Mouse (Mus musculus) embryonic fibroblast, embryonic 13.5 days (primary cell): ENCODE measurements around the gene Pnkd. TPM values are rescaled to one million over a fixed set of nuclear protein-coding genes. Genes with fewer than 3 reads are reported as not detected.

Experiments used
- H3K27ac ChIP-seq: 2 replicates; pipeline ENCODE4 v1.5.1; 2012; ENCODE audit warnings: low read length, control low read depth, inconsistent platforms; ENCODE audit not compliant: insufficient read depth
- H3K4me1 ChIP-seq: 2 replicates; pipeline ENCODE4 v1.6.1; 2011; ENCODE audit warnings: low read length; ENCODE audit not compliant: control insufficient read depth, insufficient read depth
- H3K4me3 ChIP-seq: 2 replicates; pipeline ENCODE4 v1.5.1; 2011; ENCODE audit warnings: mild to moderate bottlenecking, control low read depth, low read length; ENCODE audit not compliant: insufficient read depth
- CTCF ChIP-seq: IDR thresholded peaks from 2 replicates; pipeline ENCODE4 v1.5.1; 2011; ENCODE audit warnings: mild to moderate bottlenecking, control low read depth, low read length, moderate library complexity, borderline replicate concordance; ENCODE audit not compliant: insufficient read depth
- POLR2A ChIP-seq: IDR thresholded peaks from 2 replicates; pipeline ENCODE4 v1.6.1; 2011; ENCODE audit warnings: low read depth, mild to moderate bottlenecking, control low read depth, low read length, moderate library complexity
- polyA plus RNA-seq: library from polyadenylated mRNA; stranded (reverse); fragments of >200 nt; gene quantifications from 2 replicates; pipeline ENCODE4 v1.2.4, GENCODE M21; 2011; ENCODE audit warnings: low read depth; ENCODE audit not compliant: missing spikeins, insufficient read length

Pnkd gene
- polyA plus RNA-seq, 1 experiment = 21.5 TPM

- Histone ChIP-seq H3K4me3 (no peak overlapping the region), H3K4me1 (peaks cover 3% of the 10 kb centered on the region; the same call in 1 of the 2 replicates), H3K27ac (no peak overlapping the region)
- TF ChIP-seq POLR2A (no peak), CTCF (no peak)
Observed at GRCm38 (mm10) chr1:74277883-74278537, 6.7 kb upstream of the Pnkd start.

GRCm38 (mm10) chr1:74278538-74278937 lies 6.2 kb upstream of the Pnkd start, which contains the start of gene Gpbar1:
TSS of gene Gpbar1 (plus strand) at chr1:74278550.
- H3K4me1 ChIP-seq = peaks cover 4% of the 10 kb centered on the region; the same call in 1 of the 2 replicates
- no peak within 1 kb of the TSS for H3K4me3 ChIP-seq
- TF ChIP-seq POLR2A (no peak), CTCF (no peak)
- no peak within 1 kb of the TSS for H3K27ac ChIP-seq

GRCm38 (mm10) chr1:74278988-74279387 lies 5.7 kb upstream of the Pnkd start:
- H3K27ac ChIP-seq = no peak overlapping the region
- TF ChIP-seq POLR2A (no peak), CTCF (no peak)
- H3K4me3 ChIP-seq = no peak overlapping the region
- peaks cover 4% of the 10 kb centered on the region; the same call in 1 of the 2 replicates for H3K4me1 ChIP-seq

- Histone ChIP-seq H3K4me3 (no peak overlapping the region), H3K27ac (no peak overlapping the region)
Observed at GRCm38 (mm10) chr1:74280591-74281325, 4.0 kb upstream of the Pnkd start.

GRCm38 (mm10) chr1:74281372-74281771 lies 3.4 kb upstream of the Pnkd start:
- H3K27ac ChIP-seq = no peak overlapping the region
- TF ChIP-seq POLR2A (no peak), CTCF (no peak)
- no peak overlapping the region for H3K4me3 ChIP-seq
- peaks cover 4% of the 10 kb centered on the region for H3K4me1 ChIP-seq

More at GRCm38 (mm10) chr1:74280591-74281325, 4.0 kb upstream of the Pnkd start:
- no peak for TF ChIP-seq POLR2A
- no peak for TF ChIP-seq CTCF
- peaks cover 2% of the 10 kb centered on the region for H3K4me1 ChIP-seq

- TF ChIP-seq CTCF (no peak), POLR2A (no peak)
- Histone ChIP-seq H3K4me1 (peaks cover 4% of the 10 kb centered on the region), H3K27ac (no peak overlapping the region)
Observed at GRCm38 (mm10) chr1:74281886-74282285, 2.8 kb upstream of the Pnkd start.

GRCm38 (mm10) chr1:74282896-74283625 lies 1.7 kb upstream of the Pnkd start:
- TF ChIP-seq CTCF = no peak
- no peak overlapping the region for H3K4me3 ChIP-seq
- peaks cover 4% of the 10 kb centered on the region for H3K4me1 ChIP-seq
- H3K27ac ChIP-seq = no peak overlapping the region

More at GRCm38 (mm10) chr1:74281886-74282285, 2.8 kb upstream of the Pnkd start:
- H3K4me3 ChIP-seq = no peak overlapping the region

GRCm38 (mm10) chr1:74283686-74284463 lies 855 bp upstream of the Pnkd start:
- TF ChIP-seq CTCF = no peak
- TF ChIP-seq POLR2A = no peak; the same call in 1 of the 2 replicates
- H3K27ac ChIP-seq = no peak overlapping the region
- H3K4me1 ChIP-seq = peaks cover 4% of the 10 kb centered on the region
- H3K4me3 ChIP-seq = peak overlapping the region; percentile 72
